Mouse (Mus musculus) ES-E14 (cell line): ENCODE results near the gene Pgf.

ENCODE experiments used
- HCFC1 ChIP-seq: IDR thresholded peaks from 2 replicates; pipeline ENCODE4 v1.6.1; 2012; ENCODE audit warnings: low read length, inconsistent platforms, borderline replicate concordance; ENCODE audit not compliant: insufficient read depth
- ZNF384 ChIP-seq: IDR thresholded peaks from 2 replicates; pipeline ENCODE4 v1.6.1; 2012; ENCODE audit warnings: low read depth, low read length, inconsistent platforms

- TF ChIP-seq HCFC1 (no peak), ZNF384 (no peak)
Measured at GRCm38 (mm10) chr12:85190290-85190689, 12.7 kb upstream of the Pgf start.
